In the genomic region with DNA sequence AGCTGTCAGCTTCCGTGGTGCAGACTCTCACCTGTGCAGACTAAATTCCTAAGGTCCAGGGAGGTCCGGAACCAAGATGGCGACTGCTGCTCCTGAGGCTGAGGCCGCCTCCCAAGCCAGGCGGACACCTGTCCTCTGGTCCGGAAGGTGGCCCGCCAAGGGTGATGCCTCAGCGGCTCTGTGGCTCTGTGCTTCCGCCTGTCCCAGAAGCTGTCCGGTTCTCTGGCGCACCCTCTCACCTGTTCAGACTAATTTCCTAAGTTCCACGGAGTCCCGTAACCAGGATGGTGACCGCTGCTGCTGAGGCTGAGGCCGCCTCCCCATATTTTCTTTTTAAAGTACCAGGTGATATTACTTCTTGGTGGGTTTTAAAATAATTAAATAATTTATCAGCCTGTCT, we compare ENCODE assay signal across 6 mouse cellular contexts.
A peak's percentile ranks its signal among the peaks of the same experiment; 100 is the strongest.
DNase-seq lines count a peak whose midpoint lies in the region; ATAC-seq lines count a peak whose summit lies in the region.
"Not testable (repeated sequence)": the region's sequence is repeated elsewhere in the genome, so short reads cannot be mapped to it uniquely, and the experiment has no call there.

No protein-coding gene starts in this region.

- H3K9me3 ChIP-seq in forebrain, embryonic 11.5 days (ENCODE audit: control insufficient read depth, low read length); forebrain, embryonic 16.5 days (ENCODE audit: control insufficient read depth, low read length); hindbrain, embryonic 15.5 days; liver, embryonic 13.5 days (replicated peaks); midbrain, embryonic 13.5 days; neural tube, embryonic 11.5 days (ENCODE audit: control insufficient read depth, low read length): not testable (repeated sequence)

- not testable (repeated sequence) for H3K4me2 ChIP-seq in forebrain, embryonic 11.5 days (ENCODE audit: low read depth, low read length, severe bottlenecking); forebrain, embryonic 16.5 days (ENCODE audit: low read length); hindbrain, embryonic 15.5 days; liver, embryonic 13.5 days; midbrain, embryonic 13.5 days (replicated peaks); neural tube, embryonic 11.5 days (ENCODE audit: low read depth)

- not testable (repeated sequence) for H3K27ac ChIP-seq in forebrain, embryonic 11.5 days (ENCODE audit: low read depth, low read length); forebrain, embryonic 16.5 days (ENCODE audit: low read length); hindbrain, embryonic 15.5 days (replicated peaks); liver, embryonic 13.5 days; midbrain, embryonic 13.5 days; neural tube, embryonic 11.5 days (ENCODE audit: low read depth, low read length)

- ATAC-seq in forebrain, embryonic 11.5 days (replicated peaks; ENCODE audit: low FRiP score), result peak; percentile 52
- ATAC-seq in forebrain, embryonic 16.5 days, result peak; percentile 27
- ATAC-seq in hindbrain, embryonic 15.5 days (ENCODE audit: low FRiP score, low read depth), result peak; percentile 56
- ATAC-seq in liver, embryonic 13.5 days (ENCODE audit: low read depth), result 0 out of 2 replicates have a peak, but pooled peaks have one; percentile 12
- peak; percentile 64 for ATAC-seq in midbrain, embryonic 13.5 days
- peak; percentile 45; the same call in 1 of the 2 replicates for ATAC-seq in neural tube, embryonic 11.5 days (ENCODE audit: insufficient read depth, low FRiP score, low TSS enrichment)

- not testable (repeated sequence) for DNase-seq in forebrain, embryonic 11.5 days (ENCODE audit: low spot score); liver, embryonic 13.5 days; neural tube, embryonic 11.5 days (ENCODE audit: low spot score)

- not testable (repeated sequence) for H3K4me3 ChIP-seq in forebrain, embryonic 11.5 days (ENCODE audit: low read depth, low read length); forebrain, embryonic 16.5 days (replicated peaks; ENCODE audit: low read length); hindbrain, embryonic 15.5 days; liver, embryonic 13.5 days (replicated peaks); midbrain, embryonic 13.5 days (replicated peaks); neural tube, embryonic 11.5 days (ENCODE audit: low read depth, low read length)

- not testable (repeated sequence) for H3K36me3 ChIP-seq in forebrain, embryonic 11.5 days (ENCODE audit: control insufficient read depth, insufficient read depth, low read length); forebrain, embryonic 16.5 days (ENCODE audit: control insufficient read depth, insufficient read depth); hindbrain, embryonic 15.5 days; liver, embryonic 13.5 days; midbrain, embryonic 13.5 days; neural tube, embryonic 11.5 days (ENCODE audit: control insufficient read depth, insufficient read depth, low read length)

- 87% methylated on average over 15 of the region's 15 CpGs for WGBS in forebrain, embryonic 11.5 days
- 89% methylated on average over 15 of the region's 15 CpGs for WGBS in forebrain, embryonic 16.5 days
- WGBS in hindbrain, embryonic 15.5 days, result 90% methylated on average over 15 of the region's 15 CpGs
- 81% methylated on average over 15 of the region's 15 CpGs for WGBS in liver, embryonic 13.5 days (ENCODE audit: insufficient replicate concordance)
- WGBS in midbrain, embryonic 13.5 days, result 89% methylated on average over 15 of the region's 15 CpGs
- WGBS in neural tube, embryonic 11.5 days, result 89% methylated on average over 15 of the region's 15 CpGs

- not testable (repeated sequence) for H3K27me3 ChIP-seq in forebrain, embryonic 11.5 days (ENCODE audit: control insufficient read depth, insufficient read depth, low read length); forebrain, embryonic 16.5 days (replicated peaks; ENCODE audit: control insufficient read depth, insufficient read depth, low read length); hindbrain, embryonic 15.5 days; liver, embryonic 13.5 days; midbrain, embryonic 13.5 days; neural tube, embryonic 11.5 days (ENCODE audit: control insufficient read depth, insufficient read depth, low read length)

- not testable (repeated sequence) for H3K4me1 ChIP-seq in forebrain, embryonic 11.5 days (replicated peaks; ENCODE audit: control insufficient read depth, insufficient read depth, low read length); forebrain, embryonic 16.5 days (replicated peaks; ENCODE audit: control insufficient read depth, insufficient read depth, low read length); hindbrain, embryonic 15.5 days (replicated peaks); liver, embryonic 13.5 days (replicated peaks); midbrain, embryonic 13.5 days (replicated peaks); neural tube, embryonic 11.5 days (ENCODE audit: control insufficient read depth, insufficient read depth, low read length)

- H3K9ac ChIP-seq in forebrain, embryonic 11.5 days (ENCODE audit: low read length); forebrain, embryonic 16.5 days (replicated peaks; ENCODE audit: low read depth, low read length); hindbrain, embryonic 15.5 days; liver, embryonic 13.5 days; midbrain, embryonic 13.5 days (replicated peaks); neural tube, embryonic 11.5 days (ENCODE audit: low read length): not testable (repeated sequence)

Comparison
In these comparisons a context has a peak if more than half of its experiments do, and no peak if none do; other contexts are left out.
1. ATAC-seq: peak in every context shown above with its lines; median percentile 64 in midbrain, embryonic 13.5 days; 56 in hindbrain, embryonic 15.5 days; 52 in forebrain, embryonic 11.5 days; 45 in neural tube, embryonic 11.5 days; 27 in forebrain, embryonic 16.5 days; 12 in liver, embryonic 13.5 days.